Mouse (Mus musculus) right cerebral cortex, adult 18-20 months (tissue): ENCODE data around the gene Cep41.

Experiments
- DNase-seq: peaks from one replicate; pipeline ENCODE4 v3.0.0; 2022; ENCODE audit warnings: mixed read lengths

Gene Cep41

DNA sequence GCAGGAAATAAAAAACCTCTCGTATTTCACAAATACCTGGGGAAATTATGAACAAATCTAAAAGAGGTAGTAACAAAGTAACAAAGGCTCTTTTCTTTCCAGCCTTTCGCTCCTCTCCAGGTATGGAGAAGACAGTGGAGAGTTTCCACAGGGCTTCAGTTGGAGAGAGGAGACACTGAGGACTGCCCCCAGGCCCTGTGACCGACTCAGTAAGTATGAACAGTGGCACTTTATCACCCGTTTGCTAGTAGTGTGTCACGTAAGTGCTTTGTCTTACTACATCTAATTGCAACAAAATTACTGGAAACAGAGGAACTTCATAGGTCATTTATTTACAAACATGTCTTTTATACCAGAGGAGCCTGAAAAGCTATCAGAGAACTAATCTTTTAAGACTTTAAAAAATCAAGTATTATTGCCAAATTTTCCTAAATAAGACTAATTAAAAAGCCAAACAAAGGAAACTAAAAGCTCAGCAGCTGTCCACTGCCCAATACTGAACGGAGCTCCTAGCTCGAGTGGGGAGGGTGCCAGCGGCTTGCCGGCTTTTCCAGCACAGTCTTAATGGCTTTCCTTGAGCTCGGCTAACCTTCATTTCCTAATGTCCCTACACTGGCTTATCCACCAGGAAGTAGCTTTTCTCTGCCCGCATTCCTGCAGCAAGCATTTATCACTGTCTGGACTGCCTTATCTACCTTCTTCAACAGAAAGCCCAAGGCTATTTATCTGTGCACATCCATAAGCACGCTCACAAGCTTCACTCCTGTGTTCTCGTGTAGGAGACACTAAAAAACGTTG is 19.6 kb downstream of the Cep41 start:
- DNase-seq = no peak

DNA sequence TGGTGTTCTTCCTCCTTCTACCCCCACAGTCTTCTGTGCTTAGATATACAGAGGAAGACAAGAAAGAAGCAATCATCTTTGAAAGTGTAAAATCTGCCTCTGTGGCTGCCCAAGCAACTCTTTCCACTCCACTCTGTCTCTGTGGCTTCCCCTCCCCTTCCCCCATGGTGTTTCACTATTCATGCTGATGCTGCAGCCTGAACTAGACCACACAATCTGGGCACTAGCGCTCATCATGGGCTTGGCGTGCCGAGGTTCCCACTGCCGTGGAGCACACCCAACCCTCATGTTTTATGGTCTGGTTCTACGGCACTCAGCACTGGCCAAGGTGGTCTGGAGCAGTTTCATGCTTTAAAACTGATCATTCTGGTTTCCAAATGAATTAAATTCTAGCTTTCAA is 21.9 kb downstream of the Cep41 start:
- DNase-seq = no peak

DNA sequence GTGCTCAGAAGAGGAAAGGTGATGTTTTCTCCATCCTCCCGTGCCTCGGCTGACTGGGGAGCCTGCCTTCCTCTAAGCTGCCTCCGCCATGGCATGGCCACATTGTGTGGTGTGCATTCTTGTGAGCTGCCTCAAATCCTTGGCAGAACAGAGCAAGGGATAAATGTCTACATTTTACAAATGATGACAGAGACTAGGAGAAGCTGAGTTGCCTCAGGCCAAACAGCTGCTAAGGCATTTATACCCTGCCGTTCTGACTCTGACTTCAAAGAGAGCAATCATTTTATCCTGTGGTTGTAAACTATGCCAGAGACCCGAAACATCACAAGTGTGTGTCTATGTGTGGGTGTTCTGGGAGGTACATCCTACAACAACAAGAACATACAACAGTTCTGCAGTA is 26.0 kb downstream of the Cep41 start:
- no peak for DNase-seq

DNA sequence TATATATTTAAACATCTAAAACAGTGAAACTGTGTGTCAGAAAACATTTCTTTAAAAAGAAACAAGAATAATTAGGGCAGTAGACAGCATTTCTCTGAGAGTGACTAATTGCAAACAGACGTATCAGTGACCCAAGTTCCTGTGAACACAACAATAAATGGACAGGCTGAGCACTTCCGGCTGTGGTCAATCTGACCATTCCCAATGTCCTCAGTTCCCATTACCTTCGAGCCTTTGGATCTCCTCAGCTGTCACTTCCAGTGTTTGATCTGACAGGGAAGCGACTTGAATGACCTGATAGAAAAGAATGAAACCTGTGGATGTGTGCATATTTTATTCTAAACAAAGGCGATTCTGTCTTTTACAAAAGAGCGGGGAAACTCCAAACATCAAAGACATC is 27.5 kb downstream of the Cep41 start:
- no peak for DNase-seq

DNA sequence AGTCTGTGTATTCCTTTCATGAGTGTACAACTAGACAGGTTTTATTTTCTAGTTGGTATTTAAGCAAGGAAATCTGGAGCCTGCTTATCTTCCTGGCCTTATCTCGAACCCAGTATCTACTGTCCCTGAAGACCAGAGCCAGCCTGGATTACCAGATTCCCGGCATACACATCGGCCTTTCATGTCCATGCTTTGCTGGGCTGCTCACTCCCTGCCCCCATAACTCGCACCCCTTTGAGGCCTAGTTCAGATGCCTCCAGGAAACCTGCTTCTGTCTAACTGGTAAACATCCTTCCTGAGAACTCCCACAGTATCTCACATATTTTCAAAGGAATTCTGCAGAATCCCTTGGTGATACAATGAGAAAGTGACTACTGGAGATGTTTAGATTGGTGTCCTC is 28.3 kb downstream of the Cep41 start:
- no peak for DNase-seq

DNA sequence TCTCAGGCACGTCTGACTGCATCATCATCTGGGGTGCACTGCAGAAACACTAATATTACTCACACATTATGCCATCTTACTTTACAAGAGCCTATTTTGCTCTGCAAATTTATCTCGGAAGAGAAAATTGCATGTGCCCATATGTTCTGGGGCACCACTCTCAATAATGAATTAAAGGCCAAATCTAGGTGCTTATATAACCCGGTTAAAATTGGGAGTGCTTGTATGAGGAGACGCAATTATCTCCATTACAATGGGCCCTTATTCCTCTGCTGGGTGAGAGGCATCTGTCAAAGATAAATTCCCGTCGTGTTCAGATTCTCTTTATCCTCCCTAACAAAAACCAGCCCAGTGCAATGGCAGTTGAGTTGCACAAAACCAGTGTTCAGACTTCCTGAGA is 28.8 kb downstream of the Cep41 start:
- DNase-seq = no peak

DNA sequence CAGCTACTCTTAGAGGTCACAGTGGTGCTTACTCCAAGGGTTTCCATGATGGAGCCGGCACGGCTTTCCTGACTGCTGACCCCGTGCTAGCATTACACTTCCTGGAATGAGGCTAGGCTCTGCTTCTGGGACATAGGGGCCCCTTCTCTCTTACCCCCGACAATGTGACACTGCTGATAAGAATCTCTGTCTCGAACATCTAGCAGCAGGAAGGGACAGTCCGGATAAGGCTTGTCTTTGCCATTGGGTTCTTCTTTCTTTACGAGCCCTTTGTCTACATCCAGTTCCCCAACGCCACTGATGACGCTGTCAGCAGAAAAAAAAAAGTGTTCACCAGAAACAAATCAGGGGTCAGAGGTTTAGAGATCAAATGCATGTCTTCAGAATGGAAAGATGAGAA is 34.9 kb downstream of the Cep41 start:
- no peak for DNase-seq

DNA sequence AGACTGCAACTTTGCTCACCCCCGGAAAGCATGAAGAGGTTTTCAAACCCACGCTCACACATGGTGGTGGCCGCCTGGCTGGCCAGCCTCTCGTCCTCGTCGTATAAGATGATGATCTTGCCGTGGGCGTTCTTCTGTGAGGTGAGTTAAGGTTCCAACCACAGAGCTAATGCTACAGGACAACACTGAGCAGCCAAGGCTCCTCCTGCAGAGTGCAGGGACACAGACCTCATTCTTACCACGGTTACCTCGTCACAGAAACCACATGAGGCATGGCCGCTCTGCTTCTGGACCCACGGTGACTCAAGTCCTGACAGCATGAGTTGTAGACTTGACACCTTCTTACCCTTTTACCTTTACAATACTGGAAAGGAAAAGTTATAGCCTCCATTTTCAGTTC is 36.3 kb downstream of the Cep41 start:
- no peak for DNase-seq

DNA sequence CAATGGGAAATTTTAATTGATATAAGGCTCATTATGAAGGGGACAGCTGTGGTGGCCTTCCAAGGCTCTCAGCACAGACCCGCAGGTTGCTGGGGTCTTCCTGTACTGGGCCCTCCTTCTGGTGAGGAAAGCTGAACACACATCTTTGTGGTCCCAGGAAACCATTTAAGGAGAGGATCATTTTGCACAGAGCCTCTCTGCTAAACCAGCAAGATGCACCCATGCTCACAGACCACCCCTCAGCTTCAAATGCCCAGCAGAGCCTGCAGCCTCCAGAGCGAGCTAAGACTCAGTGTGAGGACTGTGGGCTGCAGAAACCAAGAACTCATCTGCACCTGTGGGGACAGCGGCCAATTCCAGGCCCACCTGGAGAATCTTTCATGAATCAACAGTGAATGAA is 38.6 kb downstream of the Cep41 start:
- no peak for DNase-seq

DNA sequence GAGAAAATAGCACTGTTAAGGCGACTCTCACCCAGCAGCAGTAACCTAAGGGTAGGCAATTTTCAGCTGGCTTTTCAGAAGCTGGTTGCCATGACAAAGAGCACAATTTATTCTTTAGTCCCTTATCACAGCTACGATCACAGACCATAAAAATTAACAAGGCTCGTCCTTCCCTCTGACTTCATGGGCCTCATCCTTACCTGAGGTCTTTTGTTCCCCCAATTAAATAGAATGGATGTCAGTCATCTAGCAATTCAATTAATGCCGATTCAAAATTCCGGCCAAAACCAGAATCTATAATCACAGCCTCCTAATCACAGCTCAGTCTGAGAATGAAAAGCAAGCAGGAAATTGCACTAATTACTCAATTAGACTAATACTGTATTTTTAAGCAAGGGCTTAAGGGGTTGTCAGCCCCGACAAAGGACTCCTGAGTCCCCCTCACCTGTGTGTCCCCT is 39.1 kb downstream of the Cep41 start:
- no peak for DNase-seq

DNA sequence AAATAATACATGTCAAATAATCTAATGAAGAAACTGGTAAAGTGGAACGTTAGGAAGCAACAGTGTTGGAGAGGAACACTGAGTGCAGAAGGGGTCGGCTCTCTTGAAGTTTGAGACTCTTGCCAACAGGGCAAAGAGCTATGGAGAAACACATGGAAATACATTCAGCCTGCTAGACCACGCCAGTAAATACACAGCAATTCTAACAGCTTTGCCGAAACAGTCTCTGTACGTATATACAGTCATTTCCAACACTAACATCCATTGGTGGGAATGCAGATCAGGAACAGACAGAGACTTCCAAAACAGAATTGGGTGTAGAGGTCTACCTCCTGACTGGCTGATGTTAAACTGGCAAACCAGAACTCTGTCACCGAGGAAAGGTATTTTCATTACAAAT is 40.0 kb downstream of the Cep41 start:
- DNase-seq = no peak

DNA sequence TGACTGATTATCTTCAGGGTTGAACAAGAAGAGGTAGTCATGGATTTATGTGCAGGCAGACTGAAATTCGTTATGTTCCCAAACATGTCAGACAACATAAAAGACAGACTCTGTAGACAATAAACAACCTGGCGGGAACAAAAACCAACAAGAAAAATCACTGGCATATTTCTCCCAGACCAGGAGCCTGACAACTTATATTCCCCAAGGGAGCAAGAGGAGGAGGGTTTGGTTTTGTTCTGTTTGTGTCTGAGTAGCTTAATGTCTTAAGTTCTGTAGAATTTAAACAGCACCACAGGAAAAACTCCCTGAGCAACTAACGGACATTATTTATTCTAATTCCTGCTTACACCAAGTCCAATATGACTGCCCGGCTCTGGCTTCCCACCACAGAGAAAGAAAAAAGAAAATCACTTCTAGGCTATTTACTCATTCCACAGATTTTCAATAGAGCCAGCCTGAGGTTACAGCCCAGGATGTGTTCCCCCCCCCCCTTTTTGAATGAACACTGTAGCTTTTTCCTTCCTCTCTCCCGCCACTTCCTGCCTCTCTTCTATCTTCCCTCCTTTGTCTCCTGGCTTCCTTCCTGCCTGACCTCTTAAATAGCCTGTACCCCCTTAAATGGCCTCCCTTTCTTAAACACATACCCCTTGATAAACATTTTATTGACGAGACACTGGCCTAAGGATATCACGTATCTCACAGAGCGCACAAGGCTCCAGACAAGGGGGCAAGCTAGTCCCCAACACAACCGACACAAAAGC is 40.9 kb downstream of the Cep41 start:
- DNase-seq = no peak

DNA sequence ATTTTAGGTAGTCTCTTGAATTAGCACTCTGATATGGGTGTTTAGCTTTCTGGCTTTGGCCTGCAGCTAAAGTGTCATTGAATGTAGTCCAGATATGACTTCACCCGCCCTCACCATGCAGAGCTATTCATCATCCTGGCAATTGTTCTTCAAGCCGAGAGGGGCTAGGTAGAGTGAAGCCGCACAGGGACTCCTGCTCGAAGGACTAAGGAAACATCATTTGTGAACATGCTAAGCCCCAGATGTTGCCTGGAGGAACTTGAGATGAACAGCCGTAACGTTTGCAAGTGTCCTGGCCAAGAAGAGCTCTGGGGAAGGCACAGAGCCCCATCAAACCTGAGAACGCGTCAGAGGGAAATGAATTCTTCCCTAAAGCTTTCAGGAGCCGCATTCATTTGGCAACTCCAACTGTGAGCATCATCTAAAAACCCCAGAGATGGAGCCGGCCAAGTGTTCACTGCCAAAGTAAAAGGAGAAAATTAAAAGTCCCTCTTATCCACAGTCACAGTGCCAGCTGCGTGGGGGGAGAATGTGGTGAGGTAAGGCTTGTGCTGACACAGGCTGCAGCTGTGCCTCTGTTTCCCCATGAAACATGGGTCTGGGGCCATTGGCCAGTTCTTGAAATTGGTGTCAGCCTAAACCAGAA is 43.8 kb downstream of the Cep41 start:
- DNase-seq = peak; percentile 57

DNA sequence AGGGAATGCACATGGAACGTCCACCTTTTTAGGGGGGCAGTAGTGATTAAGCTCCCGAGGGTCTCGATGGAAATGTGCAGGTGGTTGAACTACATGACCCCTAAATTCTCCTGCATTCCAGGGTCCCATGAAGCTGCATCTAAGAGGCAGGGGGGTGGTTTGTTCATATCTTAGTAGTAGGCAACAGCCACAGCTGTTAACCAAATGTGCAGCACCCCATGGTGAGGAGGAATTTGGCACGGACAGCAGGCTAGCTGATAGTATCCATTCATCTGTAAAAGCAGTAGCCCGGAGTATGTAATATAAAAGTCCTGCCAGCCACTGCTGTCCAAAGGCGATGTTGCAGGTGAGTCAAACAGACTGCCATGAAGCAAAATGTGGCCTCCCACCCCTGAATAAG is 48.2 kb downstream of the Cep41 start:
- DNase-seq = no peak

DNA sequence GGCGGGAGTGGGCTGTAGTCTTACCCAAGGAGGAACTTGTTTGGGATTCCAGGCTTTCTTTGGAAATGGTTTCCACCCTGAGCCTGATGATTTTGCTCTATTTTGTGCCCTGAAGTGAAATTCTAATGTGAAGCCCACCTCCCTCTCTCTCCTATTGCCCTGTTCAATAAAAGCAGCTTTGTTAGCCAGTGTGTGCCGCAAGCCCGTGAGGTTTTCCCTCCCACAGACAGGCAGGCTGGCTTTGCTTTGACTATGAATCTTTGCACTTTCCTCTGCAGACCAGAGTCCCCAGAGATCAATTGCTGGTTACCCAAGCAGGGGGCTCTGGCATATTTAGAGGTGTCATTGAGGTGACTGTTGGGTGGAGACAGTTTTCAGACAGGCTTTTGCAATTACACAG is 49.1 kb downstream of the Cep41 start:
- DNase-seq = no peak

DNA sequence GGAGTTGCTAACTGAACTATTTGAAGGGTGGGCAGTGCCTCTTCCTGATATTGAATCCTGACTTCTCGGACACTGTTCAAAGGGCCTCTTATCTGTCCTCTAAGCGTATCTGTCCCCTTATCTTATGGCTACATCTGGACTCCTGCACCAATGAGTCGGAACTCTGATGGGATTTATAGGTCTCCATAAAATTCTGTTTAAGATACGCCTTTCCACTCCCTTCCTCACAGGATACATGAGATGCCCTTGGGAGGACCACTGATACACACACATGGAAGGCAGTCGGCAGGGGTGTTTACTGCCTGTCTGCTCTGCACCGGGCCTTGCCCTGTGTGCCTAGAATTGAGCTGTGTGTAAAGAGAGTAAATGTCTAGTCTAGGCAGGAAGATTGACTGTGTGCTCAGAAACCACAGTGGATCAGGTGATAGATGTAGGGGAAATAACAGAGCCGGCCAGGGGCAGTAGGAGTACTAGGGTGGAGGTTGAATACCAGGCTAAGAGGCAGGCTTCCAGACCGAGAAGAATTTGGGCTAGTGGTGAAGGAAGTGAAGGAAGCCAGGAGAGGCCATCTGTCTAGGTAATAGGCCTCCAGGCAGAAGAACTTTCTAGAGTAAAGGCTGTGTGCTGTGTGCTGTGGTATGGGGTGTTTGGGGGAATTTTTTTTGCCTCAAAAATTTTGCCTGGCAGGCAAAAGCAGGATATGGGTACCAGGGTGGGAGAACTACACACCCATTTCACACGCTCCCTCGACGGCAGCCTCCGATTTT is 49.7 kb downstream of the Cep41 start:
- DNase-seq = no peak

DNA sequence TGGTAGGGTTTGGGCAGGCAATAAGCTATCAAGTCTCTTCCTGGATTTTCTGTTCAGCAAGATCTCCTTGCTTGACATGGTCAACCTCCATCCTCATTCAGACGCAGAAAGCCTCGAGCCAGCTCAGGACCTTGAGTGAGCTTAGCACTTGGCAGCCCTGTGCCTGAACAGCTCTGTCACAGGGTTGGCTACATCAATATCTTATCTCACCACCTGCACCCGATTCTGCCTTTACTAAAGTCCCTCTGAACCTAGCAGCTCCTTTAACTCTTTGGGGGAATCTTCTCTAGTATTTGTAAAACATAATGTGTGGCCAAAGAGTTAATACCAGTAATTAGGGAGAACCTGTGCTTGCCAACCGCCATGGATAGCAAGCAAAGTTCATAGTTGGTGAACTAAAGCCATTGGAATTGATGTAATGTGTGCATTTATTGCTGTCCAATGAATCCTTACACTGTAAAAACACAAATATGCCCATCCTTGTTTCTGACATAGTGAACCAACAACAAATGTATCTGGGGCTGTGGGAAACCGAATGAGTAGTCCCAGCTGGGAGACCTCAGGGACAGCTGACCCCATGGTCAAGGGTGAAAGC is 54.8 kb downstream of the Cep41 start, which contains the start of gene Cpa1:
Gene Cpa1 (plus strand): TSS at position 545 of the 595 bp plus-strand sequence.
- DNase-seq = no peak

DNA sequence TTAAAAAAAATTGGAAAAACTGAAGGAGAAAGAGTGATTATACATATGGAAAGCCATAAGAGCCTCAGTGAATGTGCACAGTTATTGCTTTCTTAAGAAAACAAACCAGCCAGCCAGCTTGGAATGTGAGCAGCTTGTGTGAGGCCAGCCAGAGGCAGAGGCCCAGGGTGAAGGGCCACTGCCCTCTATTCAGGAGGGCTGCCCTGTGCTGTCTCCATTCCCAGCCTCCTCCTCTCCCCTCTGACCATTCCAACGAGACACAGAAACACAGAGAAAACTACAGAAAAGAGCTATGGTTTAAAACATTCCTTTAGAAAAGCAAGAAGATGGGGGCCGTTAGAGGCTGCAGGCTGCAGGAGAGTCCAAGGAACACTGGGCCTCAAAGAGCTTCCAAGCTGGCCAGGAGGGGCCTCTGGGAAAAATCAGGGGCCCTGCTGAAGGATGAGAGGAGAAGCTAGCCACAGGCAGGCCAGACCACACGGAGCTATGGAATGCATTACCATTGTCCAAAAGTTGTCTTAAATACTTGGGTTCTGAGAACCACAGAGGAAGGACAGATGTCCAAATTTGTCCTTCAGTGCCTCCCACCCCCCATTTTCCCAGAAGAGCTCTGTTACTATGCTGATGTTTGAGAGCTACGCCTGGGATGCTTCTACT is 57.2 kb downstream of the Cep41 start:
- DNase-seq = no peak

DNA sequence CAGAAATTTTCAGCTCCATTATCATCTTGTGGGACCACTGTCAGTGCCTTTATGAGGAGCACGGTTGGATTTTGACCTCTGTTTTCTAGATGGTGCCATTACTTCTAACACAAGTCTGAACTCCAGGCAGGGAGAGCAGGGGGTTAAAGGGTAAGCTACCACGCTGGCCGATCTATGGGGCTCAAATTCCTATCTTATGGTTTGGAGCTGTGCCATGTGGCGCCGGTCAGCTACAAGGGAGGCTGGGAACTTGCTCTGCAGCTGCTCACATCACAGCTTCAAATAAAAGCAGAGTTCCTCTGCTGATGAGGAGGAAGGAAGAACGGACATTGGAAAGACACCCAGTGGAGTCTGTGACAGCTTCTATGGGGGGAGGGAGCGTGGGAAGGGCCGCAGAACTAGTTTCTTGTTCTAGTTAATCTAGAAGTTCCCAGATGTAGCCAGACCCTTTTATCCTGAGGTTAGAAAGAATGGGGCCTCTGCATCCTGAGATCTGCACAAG is 58.1 kb downstream of the Cep41 start:
- no peak for DNase-seq

DNA sequence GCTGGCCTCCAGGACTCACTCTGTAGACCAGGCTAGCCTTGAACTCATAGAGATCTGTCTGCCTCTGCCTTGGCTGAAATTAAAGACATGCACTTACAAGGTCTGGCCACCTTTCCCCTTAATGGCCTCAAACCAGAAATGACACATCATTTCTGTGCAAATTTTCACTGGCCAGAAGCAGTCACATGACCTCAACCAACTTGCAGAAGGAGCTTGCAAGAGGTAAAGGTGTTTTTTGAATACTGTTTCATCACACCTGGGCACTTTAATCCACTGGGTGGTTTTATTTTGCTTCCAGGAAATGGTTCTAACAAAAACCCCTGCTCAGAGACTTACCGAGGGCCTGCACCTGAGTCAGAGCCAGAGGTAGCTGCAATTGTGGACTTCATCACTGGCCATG is 63.6 kb downstream of the Cep41 start:
- DNase-seq = no peak

DNA sequence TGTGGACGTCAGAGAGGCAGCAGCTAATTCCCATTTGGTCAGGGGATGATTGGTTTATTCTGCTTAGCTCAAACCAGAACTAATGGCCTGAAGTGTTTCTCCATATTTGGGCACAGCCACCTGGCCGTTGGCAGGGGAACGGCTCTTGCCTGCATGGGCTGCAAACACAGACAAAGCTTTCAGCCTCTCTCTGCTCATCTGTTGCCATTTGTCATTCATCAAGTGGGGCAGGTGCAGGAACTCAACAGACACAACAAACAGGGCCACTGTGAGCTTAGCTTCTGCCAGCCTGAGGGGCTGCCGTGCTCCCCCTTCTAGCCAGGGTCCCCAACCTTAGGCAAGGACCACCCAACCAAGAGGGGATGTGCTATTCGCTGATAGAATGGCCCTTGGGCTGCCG is 65.4 kb downstream of the Cep41 start:
- DNase-seq = peak; percentile 20

DNA sequence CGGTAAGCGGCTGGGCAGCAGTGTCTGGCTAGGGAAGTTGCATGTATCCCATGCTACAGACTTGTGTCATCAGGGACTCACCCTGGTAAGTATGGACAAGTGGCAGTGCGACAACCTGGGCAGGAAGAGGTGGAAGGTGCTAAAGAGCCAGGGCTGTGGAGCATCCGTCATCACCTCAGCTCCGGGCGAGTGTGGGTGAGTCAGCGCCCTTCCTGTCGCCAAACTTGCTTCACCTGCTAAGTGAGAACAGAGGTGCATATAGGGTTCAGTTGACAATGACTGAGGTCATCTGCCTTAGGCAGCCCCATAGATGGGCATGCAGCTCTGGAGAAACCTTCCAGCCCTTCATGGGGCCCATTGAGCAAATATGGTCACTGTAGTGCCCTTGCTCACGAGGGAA is 68.8 kb downstream of the Cep41 start:
- no peak for DNase-seq
